Mouse (Mus musculus): ENCODE measurements around the gene Bnip2.

Bnip2 gene

GRCm38 (mm10) chr9:70048280-70048679, 59.0 kb downstream of the Bnip2 start:
- DNase-seq (ENCODE audit: low read depth, low spot score) = no peak

- DNase-seq (ENCODE audit: low read depth, low spot score) = no peak
Observed at GRCm38 (mm10) chr9:70048751-70049415, 59.6 kb downstream of the Bnip2 start.

- DNase-seq (ENCODE audit: low read depth, low spot score) = no peak
Observed at GRCm38 (mm10) chr9:70049416-70049783, 60.1 kb downstream of the Bnip2 start.

- DNase-seq (ENCODE audit: low read depth, low spot score) = no peak
Observed at GRCm38 (mm10) chr9:70049839-70050238, 60.6 kb downstream of the Bnip2 start.

- DNase-seq (ENCODE audit: low read depth, low spot score) = no peak
Observed at GRCm38 (mm10) chr9:70052730-70053129, 63.5 kb downstream of the Bnip2 start.

- no peak for DNase-seq (ENCODE audit: low read depth, low spot score)
Observed at GRCm38 (mm10) chr9:70053411-70053810, 64.1 kb downstream of the Bnip2 start.

Data from forelimb bud, embryonic 11.5 days (tissue).